Mouse (Mus musculus) testis, postnatal 10 days (tissue): ENCODE data around the gene Pklr.
A peak's percentile ranks its signal among the peaks of the same experiment; 100 is the strongest.
"Not testable (repeated sequence)": the region's sequence is repeated elsewhere in the genome, so short reads cannot be mapped to it uniquely, and the experiment has no call there.

ENCODE experiments used
- DNase-seq: peaks from one replicate; pipeline ENCODE4 v3.0.0; 2021; ENCODE audit warnings: low spot score

Gene Pklr

GRCm38 (mm10) chr3:89124241-89124640 is 11.7 kb upstream of the Pklr start:
- peak; percentile 59 for DNase-seq

- no peak for DNase-seq
Observed at GRCm38 (mm10) chr3:89125981-89126380, 10.0 kb upstream of the Pklr start.

- no peak for DNase-seq
Observed at GRCm38 (mm10) chr3:89129908-89130307, 6.0 kb upstream of the Pklr start.

- DNase-seq: no peak
Observed at GRCm38 (mm10) chr3:89131816-89132215, 4.1 kb upstream of the Pklr start.

GRCm38 (mm10) chr3:89132285-89133062 is 3.5 kb upstream of the Pklr start:
- DNase-seq: peak; percentile 63

- DNase-seq: no peak
Observed at GRCm38 (mm10) chr3:89133063-89133450, 2.9 kb upstream of the Pklr start.

GRCm38 (mm10) chr3:89133752-89134151 is 2.2 kb upstream of the Pklr start:
- DNase-seq: no peak

GRCm38 (mm10) chr3:89136365-89136764 is 423 bp downstream of the Pklr start:
- no peak for DNase-seq

- no peak for DNase-seq
Observed at GRCm38 (mm10) chr3:89144821-89145220, 8.9 kb downstream of the Pklr start.

GRCm38 (mm10) chr3:89145566-89145965 is 9.6 kb downstream of the Pklr start:
- no peak for DNase-seq

- no peak for DNase-seq
Observed at GRCm38 (mm10) chr3:89147101-89147978, 11.4 kb downstream of the Pklr start.

GRCm38 (mm10) chr3:89147979-89148311 is 12.0 kb downstream of the Pklr start:
- no peak for DNase-seq

GRCm38 (mm10) chr3:89148567-89148966 is 12.6 kb downstream of the Pklr start:
- DNase-seq: no peak

GRCm38 (mm10) chr3:89152084-89152835 is 16.3 kb downstream of the Pklr start:
- DNase-seq: no peak

- no peak for DNase-seq
Observed at GRCm38 (mm10) chr3:89156951-89157350, 21.0 kb downstream of the Pklr start.

- no peak for DNase-seq
Observed at GRCm38 (mm10) chr3:89158651-89159050, 22.7 kb downstream of the Pklr start.

GRCm38 (mm10) chr3:89159211-89159610 is 23.3 kb downstream of the Pklr start:
- peak; percentile 90 for DNase-seq

- DNase-seq: peak; percentile 83
Observed at GRCm38 (mm10) chr3:89159616-89160344, 23.8 kb downstream of the Pklr start, which contains the start of gene Hcn3. Gene Hcn3, minus strand, starts transcription at chr3:89160196.

GRCm38 (mm10) chr3:89161207-89161606 is 25.3 kb downstream of the Pklr start:
- DNase-seq: not testable (repeated sequence)

GRCm38 (mm10) chr3:89161786-89162185 is 25.8 kb downstream of the Pklr start:
- DNase-seq: no peak

GRCm38 (mm10) chr3:89163123-89163522 is 27.2 kb downstream of the Pklr start:
- no peak for DNase-seq
